In the genomic region with DNA sequence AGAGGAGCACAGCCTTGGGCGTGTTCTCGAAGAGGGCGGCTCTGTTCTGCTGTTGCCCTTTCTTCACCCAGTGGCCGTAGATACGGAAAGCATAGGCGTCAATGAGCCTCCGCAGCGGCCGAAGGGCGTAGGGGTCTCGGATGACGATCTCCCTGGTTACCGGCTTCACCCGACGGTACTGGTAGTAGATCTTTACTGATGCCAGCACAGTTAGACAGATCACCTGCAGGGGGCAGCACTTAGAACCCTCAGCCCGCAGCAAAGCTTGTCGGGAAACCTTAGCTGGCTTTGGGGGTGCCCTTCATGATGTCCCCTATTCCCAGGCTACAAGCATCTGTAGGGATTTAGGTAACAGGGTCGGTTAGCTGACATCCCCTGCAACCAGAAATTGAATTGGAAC, we compare ENCODE assay signal across 9 mouse cellular contexts. TPM values are rescaled to one million over a fixed set of nuclear protein-coding genes. Genes with fewer than 3 reads are reported as not detected.
DNase-seq lines count a peak whose midpoint lies in the region; ATAC-seq and TF ChIP-seq lines count a peak whose summit lies in the region.
"Had no signal": no experiment of that assay in that cellular context is flagged by ENCODE, and none has a peak within 500 bp of the region (broad histone marks: within the 10 kb centered on the region; RNA-seq: fewer than 3 reads in every experiment).

No protein-coding gene starts in this region.

- H3K79me2 ChIP-seq in heart, adult 2 months (replicated peaks; ENCODE audit: control insufficient read depth, insufficient read depth, low read length) = no peaks in the 10 kb centered on the region

- intact Hi-C loops in heart, adult 2 months (cut with DNase I) = no loop called here
- intact Hi-C loops in left cerebral cortex, postnatal 10 days (cut with DNase I) = no loop called here

- CTCF ChIA-PET in Patski (lab: Charles Lee) = interaction anchor here (0.7 to 2.7 kb wide), 14 partner anchors 9 to 85 kb away, joined by 3 to 19 read pairs (median 4); partner anchors contain the start of genes Chchd2 and Sumf2

- H3K4me3 ChIP-seq in heart, adult 2 months = no peak overlapping the region
- H3K4me3 ChIP-seq in embryonic facial prominence, embryonic 15.5 days (replicated peaks) = no peak overlapping the region
- no peak overlapping the region for H3K4me3 ChIP-seq in hindbrain, embryonic 13.5 days
- H3K4me3 ChIP-seq in megakaryocyte, embryonic 14.5 days (replicated peaks) = peak overlapping the region; percentile 74

- H3K9me3 ChIP-seq in embryonic facial prominence, embryonic 15.5 days (replicated peaks) = no peaks in the 10 kb centered on the region
- H3K9me3 ChIP-seq in hindbrain, embryonic 13.5 days = no peaks in the 10 kb centered on the region
- H3K9me3 ChIP-seq in megakaryocyte, embryonic 14.5 days = peaks cover 10% of the 10 kb centered on the region

- no peaks in the 10 kb centered on the region for H3K36me3 ChIP-seq in heart, adult 2 months (ENCODE audit: control insufficient read depth, insufficient read depth, low read length)
- H3K36me3 ChIP-seq in embryonic facial prominence, embryonic 15.5 days = peaks cover 33% of the 10 kb centered on the region
- peaks cover 35% of the 10 kb centered on the region for H3K36me3 ChIP-seq in hindbrain, embryonic 13.5 days
- H3K36me3 ChIP-seq in megakaryocyte, embryonic 14.5 days (replicated peaks; ENCODE audit: low read length) = peaks cover 36% of the 10 kb centered on the region

- no peaks in the 10 kb centered on the region for H3K27me3 ChIP-seq in heart, adult 2 months (ENCODE audit: control insufficient read depth, insufficient read depth, low read length)
- no peaks in the 10 kb centered on the region for H3K27me3 ChIP-seq in Patski
- no peaks in the 10 kb centered on the region for H3K27me3 ChIP-seq in embryonic facial prominence, embryonic 15.5 days
- H3K27me3 ChIP-seq in hindbrain, embryonic 13.5 days = peaks cover 4% of the 10 kb centered on the region; the same call in 1 of the 2 replicates
- no peaks in the 10 kb centered on the region for H3K27me3 ChIP-seq in megakaryocyte, embryonic 14.5 days (replicated peaks)

- DNase-seq in heart, adult 2 months = peak; percentile 21 to 48
- no peak for DNase-seq in heart, adult 11 months
- no peak for DNase-seq in Patski (ENCODE audit: low read depth, low spot score)
- DNase-seq in left cerebral cortex, postnatal 10 days (ENCODE audit: extremely low spot score in 1 of 2, low spot score in 2 of 2) = peak; percentile 20 to 71
- DNase-seq in testis, postnatal 10 days (ENCODE audit: low spot score) = peak; percentile 84

- peak; percentile 69 for TF ChIP-seq CTCF in heart, adult 2 months (IDR thresholded peaks at IDR 0.05)
- peak; percentile 81 for TF ChIP-seq CTCF in Patski (IDR thresholded peaks at IDR 0.05)

- TF ChIP-seq POLR2A in heart, adult 2 months (IDR thresholded peaks at IDR 0.05; ENCODE audit: insufficient read depth, low read depth, low read length) = no peak

- no peak for ATAC-seq in Patski
- ATAC-seq in embryonic facial prominence, embryonic 15.5 days (ENCODE audit: insufficient number of reproducible peaks, low FRiP score, low TSS enrichment, low read depth) = no peak
- no peak for ATAC-seq in hindbrain, embryonic 13.5 days (ENCODE audit: low FRiP score)

- H3K27ac ChIP-seq in heart, adult 2 months = no peak overlapping the region
- no peak overlapping the region for H3K27ac ChIP-seq in embryonic facial prominence, embryonic 15.5 days (replicated peaks)
- H3K27ac ChIP-seq in hindbrain, embryonic 13.5 days = no peak overlapping the region
- H3K27ac ChIP-seq: macrophage had no signal

- WGBS in heart, adult 2 months = 13% methylated on average over 18 of the region's 18 CpGs
- WGBS in embryonic facial prominence, embryonic 15.5 days = 9% methylated on average over 18 of the region's 18 CpGs
- 11% methylated on average over 18 of the region's 18 CpGs for WGBS in hindbrain, embryonic 13.5 days

- no peak overlapping the region for H3K9ac ChIP-seq in heart, adult 2 months (ENCODE audit: low read depth, low read length)
- H3K9ac ChIP-seq in embryonic facial prominence, embryonic 15.5 days = no peak overlapping the region
- peak overlapping the region; percentile 10; the same call in 1 of the 2 replicates for H3K9ac ChIP-seq in hindbrain, embryonic 13.5 days

- TF ChIP-seq EP300 in heart, adult 2 months (IDR thresholded peaks at IDR 0.05; ENCODE audit: insufficient read depth, low read depth, low read length) = no peak

- in situ Hi-C loops in Patski (cut with MboI; ENCODE audit: low pct_unique_long_range_greater_than_20kb) = no loop called here

- H3K4me2 ChIP-seq in embryonic facial prominence, embryonic 15.5 days (replicated peaks) = peak overlapping the region; percentile 21; the same call in 1 of the 2 replicates
- peak overlapping the region; percentile 25; the same call in 1 of the 2 replicates for H3K4me2 ChIP-seq in hindbrain, embryonic 13.5 days

- peaks cover 3% of the 10 kb centered on the region; the same call in 1 of the 2 replicates for H3K4me1 ChIP-seq in heart, adult 2 months (ENCODE audit: control insufficient read depth, insufficient read depth, low read length)
- peaks cover 5% of the 10 kb centered on the region; the same call in 1 of the 2 replicates for H3K4me1 ChIP-seq in embryonic facial prominence, embryonic 15.5 days
- 0 out of 2 replicates have a peak, but pooled peaks cover 4% of the 10 kb centered on the region for H3K4me1 ChIP-seq in hindbrain, embryonic 13.5 days (replicated peaks)
- H3K4me1 ChIP-seq in megakaryocyte, embryonic 14.5 days = peaks cover 12% of the 10 kb centered on the region

- POLR2A ChIA-PET in Patski (lab: Charles Lee) = interaction anchor here (1.8 kb wide), 1 partner anchor 18 kb away, joined by 5 read pairs; the partner anchor contains the start of gene Sumf2

RNA-seq across cellular contexts. Expression of gene Sumf2, which starts 17.7 kb away (rescaled TPM):
- total RNA-seq in heart, adult 2 months (2021) = 10 to 100 TPM in 1 of 2 experiments, 1 to 10 TPM in 1; 9.1 to 10.9 TPM
- polyA plus RNA-seq in heart, adult 2 months (2012; rRNA removed) = 6.2 and 7.0 TPM in 2 replicates
- polyA plus RNA-seq in Patski (2021) = 112 TPM
- 58.5 and 63.3 TPM in 2 replicates for polyA plus RNA-seq in embryonic facial prominence, embryonic 15.5 days (2015; fragmentation: Nextera tagmentation; extraction: Ambion mirVana)
- 31.7 and 37.8 TPM in 2 replicates for polyA plus RNA-seq in hindbrain, embryonic 13.5 days (2015; fragmentation: Nextera tagmentation; extraction: Ambion mirVana)
- total RNA-seq in left cerebral cortex, postnatal 10 days (2021) = 10 to 100 TPM; 20.2 to 20.5 TPM
- polyA plus RNA-seq in megakaryocyte, embryonic 14.5 days (2012; ENCODE audit: insufficient read depth, low replicate concordance) = 17.8 and 32.9 TPM in 2 replicates

RNA-seq across cellular contexts. Expression of gene Chchd2, which starts 22.8 kb away (rescaled TPM):
- total RNA-seq in heart, adult 2 months (2021) = 1,000 to 10,000 TPM; 1,016 to 1,153 TPM
- polyA plus RNA-seq in heart, adult 2 months (2012; rRNA removed) = 778 and 988 TPM in 2 replicates
- 686 TPM for polyA plus RNA-seq in Patski (2021)
- 806 and 868 TPM in 2 replicates for polyA plus RNA-seq in embryonic facial prominence, embryonic 15.5 days (2015; fragmentation: Nextera tagmentation; extraction: Ambion mirVana)
- polyA plus RNA-seq in hindbrain, embryonic 13.5 days (2015; fragmentation: Nextera tagmentation; extraction: Ambion mirVana) = 858 and 885 TPM in 2 replicates
- 100 to 1,000 TPM; 426 to 432 TPM for total RNA-seq in left cerebral cortex, postnatal 10 days (2021)
- 915 and 1,909 TPM in 2 replicates for polyA plus RNA-seq in megakaryocyte, embryonic 14.5 days (2012; ENCODE audit: insufficient read depth, low replicate concordance)

RNA-seq across cellular contexts. Expression of gene Zbed5, which starts 31.1 kb away (rescaled TPM):
- total RNA-seq in heart, adult 2 months (2021) = under 1 TPM; 0.26 to 0.55 TPM
- polyA plus RNA-seq in heart, adult 2 months (2012; rRNA removed) = 0.33 and 0.85 TPM in 2 replicates
- 4.0 TPM for polyA plus RNA-seq in Patski (2021)
- 5.8 and 5.9 TPM in 2 replicates for polyA plus RNA-seq in embryonic facial prominence, embryonic 15.5 days (2015; fragmentation: Nextera tagmentation; extraction: Ambion mirVana)
- 14.6 and 15.1 TPM in 2 replicates for polyA plus RNA-seq in hindbrain, embryonic 13.5 days (2015; fragmentation: Nextera tagmentation; extraction: Ambion mirVana)
- total RNA-seq in left cerebral cortex, postnatal 10 days (2021) = 1 to 10 TPM; 3.8 to 5.8 TPM
- polyA plus RNA-seq in megakaryocyte, embryonic 14.5 days (2012; ENCODE audit: insufficient read depth, low replicate concordance) = 2.8 TPM in 1 of 2 replicates, not detected in the other

RNA-seq across cellular contexts. Expression of gene Phkg1, which starts 33.9 kb away (rescaled TPM):
- total RNA-seq in heart, adult 2 months (2021) = 10 to 100 TPM; 15.5 to 16.8 TPM
- 39.8 and 69.6 TPM in 2 replicates for polyA plus RNA-seq in heart, adult 2 months (2012; rRNA removed)
- polyA plus RNA-seq in Patski (2021) = 4.4 TPM
- polyA plus RNA-seq in embryonic facial prominence, embryonic 15.5 days (2015; fragmentation: Nextera tagmentation; extraction: Ambion mirVana) = 0.37 and 0.41 TPM in 2 replicates
- polyA plus RNA-seq in hindbrain, embryonic 13.5 days (2015; fragmentation: Nextera tagmentation; extraction: Ambion mirVana) = 0.30 and 0.40 TPM in 2 replicates
- 1 to 10 TPM; 7.8 to 8.7 TPM for total RNA-seq in left cerebral cortex, postnatal 10 days (2021)
- 0.19 TPM in 1 of 2 replicates, not detected in the other for polyA plus RNA-seq in megakaryocyte, embryonic 14.5 days (2012; ENCODE audit: insufficient read depth, low replicate concordance)
- polyA plus RNA-seq: macrophage had no signal

RNA-seq across cellular contexts. Expression of gene Nupr1l, which starts 43.9 kb away (rescaled TPM):
- 1 to 10 TPM in 1 of 2 experiments, under 1 TPM in 1; 0.44 to 1.5 TPM for total RNA-seq in heart, adult 2 months (2021)
- polyA plus RNA-seq in heart, adult 2 months (2012; rRNA removed) = 1.7 and 2.0 TPM in 2 replicates
- polyA plus RNA-seq in Patski (2021) = 5.8 TPM
- polyA plus RNA-seq in embryonic facial prominence, embryonic 15.5 days (2015; fragmentation: Nextera tagmentation; extraction: Ambion mirVana) = 3.6 and 4.7 TPM in 2 replicates
- polyA plus RNA-seq in hindbrain, embryonic 13.5 days (2015; fragmentation: Nextera tagmentation; extraction: Ambion mirVana) = 7.4 and 7.7 TPM in 2 replicates
- total RNA-seq in left cerebral cortex, postnatal 10 days (2021) = 1 to 10 TPM; 1.6 to 2.3 TPM
- 2.4 TPM in 1 of 2 replicates, not detected in the other for polyA plus RNA-seq in megakaryocyte, embryonic 14.5 days (2012; ENCODE audit: insufficient read depth, low replicate concordance)

Comparison
In these comparisons a context has a peak if more than half of its experiments do, and no peak if none do; other contexts are left out.
1. DNase-seq: peak in heart, adult 2 months (2 of 2), left cerebral cortex, postnatal 10 days (2 of 2) and testis, postnatal 10 days (single experiment); none in heart, adult 11 months (single experiment) and Patski (single experiment).